Mouse (Mus musculus): ENCODE measurements around the gene Spocd1.

Spocd1 gene

DNA sequence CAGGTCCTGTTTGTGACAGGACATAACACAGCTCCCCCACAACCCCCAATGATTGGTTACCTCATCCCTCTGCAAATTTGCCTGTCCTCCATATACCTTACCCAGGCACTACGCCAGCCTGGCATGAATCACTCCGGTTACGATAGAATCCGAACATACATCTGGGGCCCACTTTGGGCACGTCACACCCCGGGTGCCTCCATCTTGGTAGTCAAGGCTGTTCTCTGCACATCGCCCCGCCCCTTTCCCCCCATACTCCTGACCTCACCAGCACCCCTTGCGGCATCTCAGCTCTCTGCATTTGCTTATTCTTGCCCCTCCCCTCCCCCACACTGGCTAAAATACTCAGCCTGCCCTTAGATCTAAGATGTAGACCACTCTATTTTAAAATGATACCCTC lies 76.5 kb downstream of the Spocd1 start:
- DNase-seq (ENCODE audit: low spot score in 2 of 2) = no peak

DNA sequence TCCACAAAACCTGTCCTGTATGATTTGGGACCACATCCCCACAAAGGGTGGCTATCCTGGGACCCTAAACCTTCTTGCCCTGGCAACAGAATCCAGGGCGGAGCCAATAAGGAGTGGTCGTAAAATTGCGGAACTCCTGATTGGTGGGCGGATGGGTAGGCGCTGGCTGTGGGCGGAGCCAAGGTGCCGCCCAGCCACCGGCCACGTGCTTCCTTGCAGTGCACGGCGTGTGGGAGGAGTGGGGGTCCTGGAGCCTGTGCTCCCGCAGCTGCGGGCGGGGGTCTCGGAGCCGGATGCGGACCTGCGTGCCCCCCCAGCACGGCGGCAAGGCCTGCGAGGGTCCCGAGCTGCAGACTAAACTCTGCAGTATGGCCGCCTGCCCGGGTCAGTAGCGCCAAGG lies 77.5 kb downstream of the Spocd1 start:
- DNase-seq (ENCODE audit: low spot score in 2 of 2) = no peak

Measured in urinary bladder, postnatal 4 days (tissue).